Mouse (Mus musculus): ENCODE results near the gene Gm49318.
A peak's percentile ranks its signal among the peaks of the same experiment; 100 is the strongest.

DNA sequence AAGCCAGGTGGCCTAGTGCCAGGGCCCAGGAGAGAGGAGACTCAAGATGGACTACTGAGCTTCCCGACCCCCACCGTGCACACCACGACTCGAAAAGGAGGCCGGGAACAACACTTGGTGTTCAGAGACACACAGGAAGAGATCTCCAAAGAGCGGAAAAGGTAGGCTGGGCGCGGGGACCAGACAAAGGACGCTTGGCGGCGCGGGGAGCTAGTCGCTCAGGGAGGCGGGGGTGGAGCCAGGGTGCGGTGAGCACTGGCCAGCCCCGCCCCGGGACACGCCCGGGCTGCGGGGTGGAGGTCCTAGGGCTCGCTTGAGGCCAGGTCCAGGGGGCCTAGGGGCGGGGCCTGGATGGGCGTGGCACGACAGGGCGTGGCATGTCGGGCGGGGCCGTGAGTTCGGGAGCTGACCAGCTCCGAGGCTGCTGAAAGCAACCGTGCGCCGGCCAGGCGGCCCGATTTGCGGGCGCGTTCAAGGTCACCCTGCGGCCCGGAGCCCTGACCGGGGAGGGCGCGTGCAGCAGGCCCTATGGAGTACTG lies 20.6 kb downstream of the Gm49318 start:
- TF ChIP-seq POLR2A (IDR thresholded peaks at IDR 0.05; ENCODE audit: insufficient read depth, low read depth, low read length): 0 out of 2 replicates have a peak, but pooled peaks have one; percentile 12
- no peak for TF ChIP-seq CTCF (IDR thresholded peaks at IDR 0.05; ENCODE audit: insufficient read depth, low read depth, low read length)

Data from olfactory bulb, adult 2 months (tissue).